Mouse (Mus musculus): ENCODE results near the gene Pdzd3.

GRCm38 (mm10) chr9:44259014-44259413, 7.7 kb upstream of the Pdzd3 start:
- TF ChIP-seq CTCF (conservative IDR thresholded peaks at IDR 0.05; ENCODE audit: insufficient read depth, insufficient read length, low read depth, low read length) (no peak), POLR2A (IDR thresholded peaks at IDR 0.05; ENCODE audit: low read depth, low read length) (no peak)
